Mouse (Mus musculus): ENCODE measurements around the gene Ephb1.

Ephb1 gene

DNA sequence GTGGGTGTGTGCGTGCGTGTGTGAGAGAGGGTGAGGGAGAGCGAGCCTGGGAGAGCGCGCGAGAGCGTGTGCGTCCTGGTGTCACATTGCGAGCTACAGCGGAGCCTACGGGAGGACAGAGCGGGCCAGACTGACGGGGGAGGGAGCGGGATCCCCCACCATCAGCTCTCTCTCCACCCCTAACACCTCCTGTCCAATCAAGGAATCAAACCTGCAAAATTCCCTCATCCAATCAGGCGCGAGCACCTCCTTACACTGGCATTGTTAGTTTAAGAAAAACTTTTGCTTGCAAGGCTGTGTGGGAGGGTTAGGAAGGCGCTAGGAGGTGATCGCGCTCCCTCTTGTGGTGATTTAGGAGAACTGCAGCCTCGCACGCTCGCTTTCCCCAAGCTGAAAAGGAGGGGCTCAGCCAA lies at the start of gene Ephb1:
TSS of gene Ephb1 (minus strand) at position 133 of the 413 bp plus-strand sequence.
- DNase-seq, result peak; percentile 90

DNA sequence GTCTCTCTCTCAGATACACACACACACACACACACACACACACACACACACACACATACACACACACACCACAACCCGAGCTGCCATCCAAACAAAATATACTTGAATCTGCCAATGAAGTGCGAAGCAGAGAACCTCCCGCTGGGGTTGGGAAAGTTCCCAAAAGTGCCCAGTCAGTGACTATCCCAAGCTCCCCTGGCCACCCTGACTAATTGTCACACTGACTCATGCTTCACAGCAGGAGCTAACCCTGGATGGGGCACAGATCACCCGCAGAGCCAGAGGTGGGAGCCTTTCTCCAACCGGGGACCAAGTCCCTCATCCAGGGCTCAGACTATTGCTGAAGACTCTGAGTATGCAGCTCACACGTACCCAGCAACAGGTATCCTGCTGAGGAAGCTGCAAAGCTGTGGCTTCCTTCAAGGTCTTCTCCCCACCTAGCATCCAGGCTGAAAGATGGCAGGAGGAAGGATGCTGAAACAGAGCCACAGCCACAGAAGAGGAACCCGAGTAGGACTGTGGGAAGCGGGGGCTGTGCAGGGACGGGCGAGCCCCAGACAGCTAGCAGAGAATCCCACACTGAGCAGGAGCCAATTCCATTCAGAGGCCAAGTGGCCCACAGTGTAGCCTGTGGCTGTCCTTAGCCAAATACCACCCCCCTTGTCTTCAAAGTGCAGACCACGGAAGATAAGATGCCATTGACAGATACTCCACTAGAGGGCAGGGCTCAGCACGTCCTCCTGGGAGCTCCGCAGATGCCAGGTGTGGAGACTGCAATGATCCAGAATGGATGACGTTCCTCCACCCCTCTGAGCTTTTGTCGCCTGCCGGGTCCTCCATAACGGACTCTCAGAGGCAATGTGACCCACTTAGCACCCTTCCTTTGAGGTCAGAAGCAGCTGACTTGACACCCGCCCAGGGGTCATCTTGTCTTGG lies 48.9 kb upstream of the Ephb1 start:
- DNase-seq, result peak; percentile 52

DNA sequence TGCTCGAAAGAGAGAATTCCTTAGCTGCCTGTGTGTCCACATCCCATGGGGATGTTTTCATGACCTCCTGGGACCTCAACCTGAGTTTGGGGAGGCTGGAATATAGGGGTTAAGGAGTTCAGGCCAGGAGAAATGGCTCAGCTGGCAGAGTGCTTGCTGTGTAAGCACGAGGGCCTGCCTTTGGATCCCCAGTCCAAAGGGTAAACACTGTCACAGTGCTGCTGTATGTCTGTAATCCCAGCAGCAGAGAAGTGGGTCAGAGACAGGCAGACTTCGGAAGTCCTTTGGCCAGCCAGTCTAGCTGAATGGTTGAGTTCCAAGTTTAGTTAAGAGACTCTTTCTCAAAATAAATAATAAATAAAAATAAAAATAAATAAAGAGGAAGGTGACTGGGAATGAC lies 48.2 kb upstream of the Ephb1 start:
- no peak for DNase-seq

DNA sequence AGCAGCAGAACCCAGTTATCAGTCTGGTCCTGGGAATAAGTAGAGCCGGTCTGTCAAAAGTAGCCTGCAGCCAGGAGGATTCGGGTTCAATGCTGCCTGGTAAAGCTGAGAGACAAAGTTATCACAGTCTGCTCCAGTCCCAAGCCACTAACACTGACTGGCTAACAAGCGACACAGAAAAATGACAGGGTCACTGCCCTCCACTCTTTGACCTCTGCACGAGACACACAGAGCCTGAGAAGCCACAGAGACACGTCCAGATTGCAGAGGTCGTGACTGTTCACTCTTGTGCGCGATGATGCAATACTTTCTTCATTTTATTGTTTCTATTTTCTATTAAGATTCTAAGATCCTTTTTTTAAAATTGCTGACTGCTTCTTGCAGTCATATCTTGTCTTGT lies 33.8 kb upstream of the Ephb1 start:
- no peak for DNase-seq

DNA sequence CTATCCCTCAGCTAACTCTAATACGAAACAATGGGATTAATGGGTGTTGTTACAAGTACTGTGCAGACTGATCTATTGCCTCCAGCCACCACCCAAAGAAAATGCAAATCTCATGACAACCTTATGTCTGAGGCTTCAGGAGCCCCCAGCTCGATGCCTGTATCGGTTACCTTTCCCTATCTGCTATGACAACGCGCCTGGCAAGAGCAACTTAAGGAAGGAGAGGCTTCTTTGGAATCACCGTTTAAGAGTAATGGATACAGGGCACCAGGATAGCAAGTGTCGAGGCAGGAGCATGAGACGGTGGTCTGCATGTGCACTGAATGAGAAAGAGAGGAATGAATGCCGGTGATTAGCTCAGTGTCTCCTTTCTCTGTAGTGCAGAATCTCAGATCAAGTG lies 32.3 kb upstream of the Ephb1 start:
- DNase-seq, result no peak

DNA sequence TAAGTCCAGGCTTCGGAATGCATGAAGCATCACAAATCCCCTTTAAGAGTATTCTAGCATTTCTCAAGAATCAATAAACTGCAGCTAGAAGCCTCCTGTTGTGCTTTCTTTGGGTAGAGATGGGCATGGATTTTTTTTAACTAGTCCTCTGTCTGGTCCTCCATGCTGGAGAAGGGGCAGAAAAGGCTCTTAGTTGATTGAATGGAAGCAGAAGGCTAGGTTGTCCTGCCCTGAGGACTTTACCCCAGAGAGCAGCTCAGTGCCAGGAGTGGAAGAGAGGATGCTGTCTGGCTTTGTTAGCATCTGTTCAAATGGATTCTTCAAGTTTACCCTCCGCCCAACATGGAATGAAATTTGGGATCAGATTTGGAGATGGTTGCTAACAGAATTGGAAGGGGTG lies 25.7 kb upstream of the Ephb1 start:
- DNase-seq, result no peak

DNA sequence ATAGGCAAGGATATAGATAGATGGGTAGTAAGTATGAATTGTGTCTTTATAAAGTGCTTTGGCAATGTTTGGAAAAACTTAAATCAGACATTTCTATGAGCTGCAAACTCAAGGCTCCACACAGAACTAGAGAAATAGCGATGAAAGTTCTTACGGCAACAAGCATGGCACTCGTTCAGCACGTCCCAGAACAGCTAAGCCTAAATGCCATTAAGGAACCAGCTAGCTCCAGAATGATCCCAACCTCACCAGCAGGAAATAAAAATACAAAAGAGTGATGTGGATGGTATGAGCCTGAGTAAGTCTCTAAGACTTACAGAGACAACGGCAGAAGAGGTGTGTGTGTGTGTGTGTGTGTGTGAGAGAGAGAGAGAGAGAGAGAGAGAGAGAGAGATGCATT lies 20.2 kb upstream of the Ephb1 start:
- no peak for DNase-seq

DNA sequence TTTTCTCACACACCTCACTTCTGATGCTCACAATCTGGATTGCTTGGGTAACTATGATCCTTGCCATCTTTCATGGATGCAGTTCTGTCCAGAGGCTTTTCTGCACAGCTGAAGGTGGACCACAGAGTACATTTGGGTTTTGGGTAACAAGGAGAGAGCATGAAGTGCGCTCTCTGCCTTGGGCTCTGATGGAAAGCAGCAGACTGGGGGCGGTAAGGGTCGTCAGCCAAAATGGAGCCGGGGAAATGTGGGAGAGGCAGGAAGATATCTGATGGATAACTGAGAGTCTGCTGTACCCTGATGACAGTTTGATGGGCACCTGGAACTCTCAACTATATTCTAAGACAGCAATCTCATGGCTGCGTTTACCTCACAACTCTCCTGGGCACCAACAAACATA lies 19.4 kb upstream of the Ephb1 start:
- DNase-seq, result no peak

DNA sequence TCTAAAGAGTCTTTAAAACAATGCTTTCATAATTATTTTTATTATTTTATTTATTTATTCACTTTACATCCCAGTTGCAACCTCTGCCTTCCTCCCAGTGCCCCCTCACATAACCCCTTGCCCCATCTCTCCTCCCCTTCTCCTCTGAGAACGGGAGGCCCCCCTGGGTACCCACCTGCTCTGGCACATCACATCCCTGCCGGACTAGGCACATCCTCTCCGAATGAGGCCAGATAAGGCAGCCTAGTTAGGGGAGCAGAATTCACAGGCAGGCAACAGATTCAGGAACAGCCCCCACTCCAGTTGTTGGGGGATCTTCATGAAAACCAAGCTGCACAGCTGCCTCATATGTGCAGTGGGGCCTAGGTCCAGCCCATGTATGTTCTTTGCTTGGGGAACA lies 17.4 kb upstream of the Ephb1 start:
- no peak for DNase-seq

DNA sequence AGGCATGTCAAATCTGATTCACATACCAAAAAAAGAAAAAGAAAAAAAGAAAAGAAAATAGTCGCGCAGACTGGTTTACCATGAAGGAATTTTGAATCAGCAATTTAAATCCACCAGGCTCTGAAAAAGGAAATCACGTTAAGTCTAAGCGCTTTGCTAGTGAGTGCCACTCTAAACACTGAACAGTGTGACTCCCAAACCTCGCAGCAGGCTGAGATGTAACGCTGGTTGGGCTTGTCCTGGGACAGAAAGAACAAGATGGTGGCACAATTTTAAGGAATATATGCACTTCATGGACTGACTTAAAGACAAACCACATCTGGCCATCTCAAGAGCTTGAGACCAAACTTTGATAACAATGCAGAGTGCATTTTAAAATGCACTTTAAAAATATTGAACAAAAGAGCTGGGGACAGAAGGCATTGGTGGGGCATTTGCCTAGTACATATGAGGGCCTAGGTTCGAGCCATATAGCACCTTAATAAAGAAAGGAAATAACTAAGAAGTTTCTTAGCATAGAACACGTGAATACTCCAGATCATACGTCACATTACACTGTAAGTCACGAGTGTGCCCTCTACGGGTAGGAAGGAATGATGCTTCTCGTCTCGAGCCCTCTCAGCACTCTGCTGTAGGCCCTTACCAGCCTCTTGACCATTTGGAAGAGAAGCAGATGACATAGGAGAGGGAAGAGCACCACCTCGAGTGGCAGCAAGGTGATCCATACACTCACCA lies 16.7 kb upstream of the Ephb1 start:
- DNase-seq, result no peak

DNA sequence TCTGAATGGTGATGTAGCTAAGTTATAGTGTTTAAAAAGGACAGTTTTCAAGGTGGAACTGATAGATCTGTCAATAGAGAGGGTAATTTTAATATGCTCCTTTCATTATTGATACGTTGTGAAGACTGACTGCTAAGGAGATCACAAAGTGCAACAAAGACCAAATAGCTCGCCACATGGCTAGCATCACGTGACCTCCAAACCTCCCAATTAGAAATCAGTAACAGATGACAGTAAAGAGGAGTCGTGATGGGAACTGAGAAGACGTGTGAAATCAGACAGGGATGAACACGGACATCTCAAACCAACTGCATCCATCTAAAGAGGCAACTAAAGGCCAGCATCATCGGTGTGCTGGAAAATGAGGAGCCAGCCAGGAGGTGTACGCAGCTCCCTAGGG lies 15.6 kb upstream of the Ephb1 start:
- no peak for DNase-seq

DNA sequence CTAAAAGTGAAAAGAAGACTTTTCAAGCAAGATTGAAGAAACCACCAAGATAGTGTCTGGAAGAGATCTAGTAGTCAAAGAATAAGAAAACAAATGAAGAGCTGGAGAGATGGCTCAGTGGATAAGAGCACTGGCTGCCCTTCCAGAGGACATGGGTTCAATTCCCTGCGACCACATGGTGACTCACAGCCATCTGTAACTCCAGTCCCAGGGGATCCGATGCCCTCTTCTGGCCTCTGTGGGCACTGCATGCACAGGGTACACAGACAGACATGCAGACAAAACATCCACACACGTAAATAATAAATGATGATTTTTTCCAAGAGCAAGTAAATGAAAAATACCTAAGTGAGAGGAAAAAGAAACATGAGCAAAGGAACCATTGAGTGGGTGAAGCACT lies 14.6 kb upstream of the Ephb1 start:
- DNase-seq, result no peak

DNA sequence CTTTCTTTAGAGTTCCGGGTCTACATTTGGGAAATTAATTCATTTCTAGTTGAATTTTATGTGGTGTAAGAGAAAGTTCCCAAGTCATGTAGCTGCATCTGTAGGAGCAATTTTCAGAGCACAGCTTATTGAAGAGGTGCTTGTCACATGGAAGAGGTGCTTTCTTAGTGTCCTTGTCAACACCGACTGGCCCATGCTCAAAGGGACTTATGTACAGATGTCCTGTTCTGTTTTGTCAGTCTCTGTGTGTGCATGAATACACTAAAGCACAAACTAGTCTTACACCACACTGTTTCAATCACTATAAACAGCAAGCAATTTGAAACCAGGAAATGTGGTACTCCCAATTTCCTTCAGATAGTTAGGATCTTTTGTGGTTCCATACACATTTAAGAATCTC lies 13.3 kb upstream of the Ephb1 start:
- no peak for DNase-seq

DNA sequence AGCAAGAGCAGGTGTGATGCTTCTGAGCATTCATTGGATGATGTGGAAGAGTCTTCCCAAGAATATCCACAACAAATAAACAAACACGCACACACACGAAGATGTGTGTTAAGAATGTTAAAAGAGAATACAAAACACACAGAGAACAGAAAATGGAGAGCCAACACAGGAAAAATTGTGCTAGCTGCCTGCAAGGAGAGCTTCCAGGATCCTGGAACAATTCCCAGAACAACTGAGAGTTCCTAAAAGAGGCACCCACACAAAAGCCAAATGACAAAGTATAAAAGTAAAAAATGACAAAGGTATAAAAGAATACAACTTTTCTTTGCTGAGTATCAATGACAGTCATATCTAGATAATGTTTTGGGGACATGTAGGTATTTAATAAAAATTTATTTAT lies 11.0 kb upstream of the Ephb1 start:
- no peak for DNase-seq

DNA sequence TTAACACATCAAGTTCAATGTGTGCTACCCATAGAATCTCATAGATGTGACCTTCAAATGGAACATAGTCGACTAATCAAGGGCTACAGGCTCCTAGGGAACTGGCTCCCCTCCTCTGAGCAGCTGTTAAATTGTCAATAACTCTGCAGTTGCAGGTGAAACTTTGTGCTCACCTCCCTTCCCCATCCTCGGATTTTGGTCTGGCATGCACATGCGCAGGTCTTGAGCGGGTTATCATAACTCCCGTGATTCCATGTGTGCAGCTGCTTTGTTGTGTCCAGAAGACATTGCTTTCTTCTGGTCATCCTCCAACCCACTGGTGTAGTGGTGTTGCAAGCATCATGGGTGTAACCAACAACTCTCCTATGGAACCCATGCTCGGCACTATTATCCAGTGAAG lies 4.8 kb upstream of the Ephb1 start:
- DNase-seq, result no peak

DNA sequence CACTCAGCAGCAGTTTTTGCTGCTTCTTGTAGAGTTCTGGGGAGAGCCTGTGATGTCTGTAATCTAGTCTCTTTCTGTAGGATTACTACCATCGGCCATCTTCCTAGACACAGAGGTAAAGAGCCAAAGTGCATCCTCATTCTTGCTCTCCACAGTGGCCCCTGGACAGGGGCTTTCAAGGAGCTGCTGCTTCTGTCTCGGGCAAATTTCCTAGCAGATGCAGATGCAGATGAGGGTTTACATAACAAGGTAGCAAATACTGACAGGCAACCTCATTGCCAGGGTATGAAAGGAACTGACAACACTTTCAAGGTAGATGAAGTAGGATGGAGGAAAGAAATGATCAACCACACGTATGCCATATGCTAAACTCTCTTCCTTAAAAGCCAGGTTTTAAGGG lies 4.2 kb upstream of the Ephb1 start:
- DNase-seq, result no peak

DNA sequence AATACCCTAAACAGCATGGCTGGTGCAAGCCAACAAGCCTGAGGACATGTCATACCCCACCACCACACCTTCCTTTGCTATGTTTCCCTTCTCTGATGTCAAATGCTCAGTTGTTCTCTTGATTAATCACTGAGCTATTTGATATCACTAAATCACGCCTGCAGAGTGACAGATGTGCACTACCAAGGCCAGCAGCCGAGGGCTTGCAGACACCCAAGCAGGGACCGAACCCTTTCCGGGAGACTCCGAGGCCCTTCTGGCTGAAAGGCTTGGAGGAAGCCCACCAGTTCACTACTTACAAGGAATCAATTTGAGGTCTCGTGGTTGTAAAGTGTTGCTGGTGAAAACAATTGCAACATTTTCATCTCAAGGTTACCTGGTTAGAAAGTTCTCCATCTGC lies 3.5 kb upstream of the Ephb1 start:
- no peak for DNase-seq

DNA sequence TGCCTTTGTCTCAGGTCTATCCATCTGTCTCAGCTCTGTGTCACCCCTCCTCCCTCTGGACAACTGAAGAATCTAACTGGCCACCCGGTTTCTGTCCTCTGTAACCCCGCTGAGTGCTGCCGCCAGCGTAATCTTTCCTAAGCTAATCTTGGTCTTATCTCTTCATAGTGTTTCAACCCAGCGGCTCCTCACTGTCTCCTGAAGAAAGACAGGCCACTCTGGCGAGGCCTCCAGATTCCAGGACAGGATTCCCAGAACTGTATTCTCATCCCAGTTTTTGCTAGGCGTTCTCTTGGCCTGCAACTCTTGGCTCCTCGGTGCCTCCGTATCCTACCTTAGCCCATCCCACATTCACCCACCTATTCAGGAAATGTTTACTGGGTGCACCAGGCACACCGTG lies 2.0 kb upstream of the Ephb1 start:
- no peak for DNase-seq

DNA sequence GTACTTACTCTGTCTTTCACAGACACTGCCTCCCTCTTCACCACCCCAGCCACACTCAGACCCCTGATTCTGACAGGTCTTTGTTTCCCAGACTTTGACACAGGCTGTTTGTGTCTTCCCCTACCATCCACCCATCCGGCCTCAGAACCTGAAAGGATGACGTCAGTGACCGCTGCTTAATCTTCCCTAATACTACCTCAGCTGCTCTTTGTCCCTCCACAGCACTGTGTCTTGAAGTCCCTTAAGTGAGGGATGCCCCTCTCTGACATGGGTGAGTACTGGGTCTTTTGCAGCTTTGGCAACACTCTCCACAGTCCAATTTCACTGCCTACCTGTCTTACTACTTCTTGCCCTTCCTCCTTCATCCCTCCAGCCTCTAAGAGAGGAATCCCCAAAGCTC lies 1.2 kb upstream of the Ephb1 start:
- peak; percentile 7 for DNase-seq

DNA sequence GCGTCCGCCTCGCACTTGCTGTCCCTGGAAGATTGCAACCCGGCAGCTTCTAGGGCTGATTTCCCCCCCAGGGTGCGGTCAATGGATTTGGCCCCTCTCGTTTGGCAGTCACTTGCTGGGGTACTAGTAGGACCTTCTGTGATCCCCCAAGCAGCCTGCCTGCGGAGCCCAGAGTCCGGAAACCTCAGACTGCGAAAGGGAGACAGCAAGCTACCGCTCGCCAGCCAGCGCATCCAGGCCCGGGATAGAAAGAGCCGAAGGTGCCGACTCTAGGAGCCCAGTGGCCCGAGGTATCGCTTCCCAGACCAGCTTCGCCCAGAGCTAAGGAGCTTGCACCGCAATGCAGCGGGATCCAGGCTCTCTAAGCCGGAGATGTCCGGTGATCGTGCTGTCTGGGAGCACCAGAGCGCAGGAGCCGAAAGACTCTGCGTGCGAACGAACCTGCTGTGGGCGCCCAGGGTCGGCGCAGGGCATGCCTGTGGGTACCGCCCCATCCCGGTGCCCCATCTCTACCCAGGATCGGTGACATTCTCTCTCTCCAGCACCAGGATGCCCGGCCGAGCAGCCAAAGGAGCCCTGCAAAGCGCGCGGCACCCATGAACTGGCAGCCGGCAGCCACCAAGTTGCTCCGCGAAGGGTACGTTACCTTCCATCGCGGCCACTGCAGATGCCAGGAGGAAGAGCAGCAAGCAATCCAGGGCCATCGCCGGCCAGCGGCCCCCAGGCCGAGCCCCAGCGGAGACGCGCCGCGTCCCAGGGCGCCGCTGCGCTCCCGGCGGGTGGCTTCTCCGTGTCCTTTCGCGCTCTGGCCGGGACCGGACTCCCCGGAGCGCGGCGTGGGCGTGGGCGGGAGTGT lies 629 bp downstream of the Ephb1 start:
- peak; percentile 54 for DNase-seq

DNA sequence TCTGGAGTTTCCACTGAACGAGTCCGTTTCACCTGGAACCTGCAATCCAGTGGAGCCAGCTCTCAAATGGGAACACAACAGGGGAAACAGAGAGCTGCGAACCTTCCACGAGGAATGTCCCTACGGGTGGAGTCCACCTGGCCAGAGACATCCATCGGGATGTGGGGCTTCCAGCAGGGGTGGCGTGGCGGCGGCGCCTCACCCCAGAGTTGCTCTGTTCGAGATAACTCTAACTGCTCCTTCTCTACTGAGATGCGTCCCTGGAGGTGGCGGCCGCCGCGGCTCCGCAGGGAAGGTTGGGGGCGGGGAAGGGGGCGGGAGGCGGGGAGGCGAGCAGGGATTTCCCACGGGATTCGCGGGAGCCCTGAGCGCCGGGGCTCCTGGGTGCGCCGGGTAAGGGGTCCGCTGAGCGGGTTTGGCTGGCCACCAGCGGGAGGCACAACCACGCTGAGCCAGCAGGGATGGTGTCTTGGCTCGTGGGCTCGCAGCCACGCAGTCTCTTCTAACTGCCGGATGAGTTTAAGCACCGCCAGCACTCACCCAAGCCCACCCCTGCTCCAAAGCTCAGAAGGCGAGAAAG lies 1.3 kb downstream of the Ephb1 start:
- peak; percentile 48 for DNase-seq

DNA sequence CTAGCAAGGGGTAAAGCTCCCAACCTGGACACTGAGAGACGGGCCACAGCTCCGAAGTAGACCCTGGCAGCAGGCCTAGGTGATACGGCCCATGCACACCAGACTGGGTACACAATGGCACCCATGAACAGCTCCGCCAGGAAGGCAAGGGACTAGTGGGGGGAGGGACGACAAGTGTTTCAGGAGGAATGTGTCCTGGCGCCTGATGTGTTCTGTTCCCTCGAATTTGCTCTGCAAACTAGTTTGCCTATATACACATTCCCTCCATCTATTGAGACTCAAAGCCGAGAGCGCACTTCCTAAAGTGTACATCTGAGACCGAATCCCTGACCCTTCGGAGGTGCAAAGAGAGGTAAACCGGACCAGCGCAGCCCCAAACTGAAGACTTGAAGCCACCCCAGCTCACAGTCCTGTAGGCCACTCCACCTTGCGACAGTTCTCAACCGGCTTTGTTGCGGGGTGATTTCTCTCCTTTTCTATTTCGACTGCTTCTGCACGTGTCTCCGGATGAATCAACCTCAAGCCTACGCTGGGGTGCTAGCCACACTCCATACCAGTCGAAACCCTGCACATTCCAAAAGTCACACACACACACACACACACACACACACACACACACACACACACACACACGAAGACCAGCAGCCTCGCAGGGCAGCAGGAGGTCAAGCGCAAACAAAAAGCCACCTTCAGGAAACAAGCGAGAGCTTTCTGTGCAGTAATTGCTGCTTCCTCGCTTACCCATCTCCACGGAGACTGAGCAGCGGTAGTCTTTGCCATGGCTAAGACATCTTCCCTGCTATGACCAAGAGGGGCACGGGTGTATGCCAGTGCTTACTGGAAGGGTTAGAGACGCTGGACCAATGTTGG lies 2.1 kb downstream of the Ephb1 start:
- peak; percentile 36 for DNase-seq

Data from cerebellum, adult 8-10 months (tissue).